Mouse (Mus musculus) adrenal gland, adult 2 months (tissue): ENCODE results near the gene Abcc12. TPM values are rescaled to one million over a fixed set of nuclear protein-coding genes. Genes with fewer than 3 reads are reported as not detected.

Experiments used
- DNase-seq: peaks from one replicate; pipeline ENCODE4 v3.0.0; 2021
- polyA plus RNA-seq: library from polyadenylated mRNA; depleted of rRNA; stranded (reverse); fragments of >200 nt; gene quantifications from 2 replicates; pipeline ENCODE4 v1.2.3, GENCODE M21; 2012
- total RNA-seq, 2 experiments: library from RNA; stranded (reverse); gene quantifications; 2 replicates each; pipeline ENCODE4 v1.2.3; 2021

Gene Abcc12
- total and polyA plus RNA-seq, 3 experiments: 0.04 TPM; not detected in 2

DNA sequence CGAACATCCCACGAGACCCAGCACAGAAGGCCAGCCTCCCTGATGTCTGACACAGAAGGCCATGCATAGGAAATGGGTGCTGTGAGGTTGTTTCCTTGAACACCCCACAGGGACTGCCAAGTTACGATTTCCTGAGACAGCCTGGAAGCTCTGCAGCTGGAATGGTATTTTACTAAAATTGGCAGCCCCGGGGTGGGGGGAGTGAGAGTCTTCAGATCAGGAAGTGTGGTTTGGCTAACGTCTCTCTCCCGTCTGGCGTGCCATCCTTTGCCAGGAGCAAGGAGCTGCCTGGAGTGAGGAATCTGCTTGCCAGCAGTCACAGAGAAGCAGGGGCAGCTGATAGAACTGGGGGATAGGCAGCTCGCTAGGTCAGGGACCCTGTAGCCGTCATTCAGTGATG is 2.4 kb downstream of the Abcc12 start:
- peak; percentile 42 for DNase-seq

- DNase-seq: no peak
These were observed 2.9 kb downstream of the Abcc12 start for GRCm38 (mm10) chr8:86577547-86577946.

DNA sequence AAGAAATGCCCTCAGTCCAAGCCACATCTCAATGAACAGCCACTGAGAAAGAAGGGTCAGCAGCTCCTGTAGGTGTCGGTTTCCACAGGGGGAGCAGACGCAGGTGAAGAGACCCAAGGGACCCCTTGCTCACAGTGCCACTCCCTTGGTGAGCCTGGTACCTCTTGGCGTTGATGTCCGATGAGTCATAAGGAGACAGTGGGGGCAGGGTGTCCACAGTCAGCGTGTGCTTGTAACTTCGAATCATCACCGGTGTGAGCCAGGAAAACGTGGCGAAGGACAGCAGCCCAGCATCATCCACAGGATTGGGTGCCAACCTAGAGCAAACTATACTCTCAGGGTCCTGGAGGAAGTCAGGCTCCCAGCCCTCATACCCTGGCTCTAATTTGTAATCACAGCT is 16.8 kb downstream of the Abcc12 start:
- DNase-seq: no peak

DNA sequence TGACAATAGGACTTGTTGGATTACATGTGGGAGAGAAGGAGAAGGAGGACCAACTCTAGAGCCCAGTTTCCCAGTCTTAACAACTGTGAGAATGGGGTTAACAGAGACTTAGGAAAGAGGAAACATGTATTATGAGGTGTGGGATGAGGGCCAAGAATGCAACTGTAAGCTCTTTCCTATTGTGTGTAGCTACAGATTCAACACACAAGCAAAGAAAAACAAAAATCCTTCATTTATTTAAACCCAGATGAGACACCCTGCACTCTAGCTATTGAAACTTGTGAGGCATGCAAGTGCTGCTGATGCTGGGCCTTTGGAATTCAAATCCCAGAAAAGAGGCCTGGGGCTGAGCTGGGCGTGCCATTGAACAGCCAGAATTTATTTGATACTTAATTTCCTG is 18.7 kb downstream of the Abcc12 start:
- no peak for DNase-seq

DNA sequence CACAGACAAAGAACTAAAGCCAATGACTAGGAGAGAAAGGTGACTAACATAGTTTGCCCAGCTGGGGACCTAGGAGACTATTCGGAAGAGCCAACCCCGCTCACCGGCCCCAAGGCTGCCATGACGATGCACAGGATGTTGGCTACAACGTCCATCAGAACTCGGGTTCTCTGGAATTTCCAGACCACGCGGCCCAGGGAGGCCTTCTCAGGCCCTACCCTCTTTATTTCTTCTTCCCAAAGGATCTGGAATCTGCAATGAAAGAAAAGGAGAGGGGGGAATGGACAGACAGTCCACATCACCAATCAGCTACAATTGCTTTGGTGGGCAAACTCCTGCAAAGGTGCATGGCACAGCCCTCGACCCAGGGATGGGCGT is 19.8 kb downstream of the Abcc12 start:
- DNase-seq: no peak

DNA sequence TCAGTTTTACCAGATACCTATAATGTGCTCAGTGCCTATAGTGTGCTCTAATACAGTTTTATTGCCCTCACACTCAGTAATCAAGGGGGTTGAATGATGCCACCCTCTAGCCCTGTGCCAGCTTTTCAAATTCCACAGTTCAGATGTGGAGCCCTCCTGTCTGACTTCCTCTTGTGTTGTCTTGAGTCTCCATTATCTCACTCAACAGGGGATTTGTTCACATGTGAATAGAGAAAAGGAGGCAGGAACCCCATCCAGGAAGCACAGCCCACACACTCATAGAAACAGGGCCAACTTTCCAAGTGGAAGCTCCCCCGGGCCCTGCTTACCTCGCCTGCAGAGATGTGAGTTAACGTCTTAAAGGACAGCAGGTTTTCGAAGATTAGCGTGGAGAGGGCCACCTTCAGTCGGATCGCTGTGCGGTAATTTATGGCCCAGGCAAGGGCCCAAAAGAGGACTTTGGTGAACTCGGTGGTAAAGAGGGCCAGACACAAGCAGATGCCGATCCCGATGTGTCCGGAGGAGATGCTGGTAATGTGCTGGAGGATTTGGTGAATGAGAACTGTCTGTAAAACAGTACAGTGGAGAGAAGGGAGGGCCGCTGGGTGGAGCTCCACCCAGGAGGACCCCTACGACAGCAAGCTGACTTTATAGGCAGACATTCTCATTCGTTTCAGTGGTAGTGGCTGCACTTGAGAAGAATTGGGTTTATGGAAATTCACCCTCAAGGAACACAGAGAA is 20.4 kb downstream of the Abcc12 start:
- DNase-seq: no peak

DNA sequence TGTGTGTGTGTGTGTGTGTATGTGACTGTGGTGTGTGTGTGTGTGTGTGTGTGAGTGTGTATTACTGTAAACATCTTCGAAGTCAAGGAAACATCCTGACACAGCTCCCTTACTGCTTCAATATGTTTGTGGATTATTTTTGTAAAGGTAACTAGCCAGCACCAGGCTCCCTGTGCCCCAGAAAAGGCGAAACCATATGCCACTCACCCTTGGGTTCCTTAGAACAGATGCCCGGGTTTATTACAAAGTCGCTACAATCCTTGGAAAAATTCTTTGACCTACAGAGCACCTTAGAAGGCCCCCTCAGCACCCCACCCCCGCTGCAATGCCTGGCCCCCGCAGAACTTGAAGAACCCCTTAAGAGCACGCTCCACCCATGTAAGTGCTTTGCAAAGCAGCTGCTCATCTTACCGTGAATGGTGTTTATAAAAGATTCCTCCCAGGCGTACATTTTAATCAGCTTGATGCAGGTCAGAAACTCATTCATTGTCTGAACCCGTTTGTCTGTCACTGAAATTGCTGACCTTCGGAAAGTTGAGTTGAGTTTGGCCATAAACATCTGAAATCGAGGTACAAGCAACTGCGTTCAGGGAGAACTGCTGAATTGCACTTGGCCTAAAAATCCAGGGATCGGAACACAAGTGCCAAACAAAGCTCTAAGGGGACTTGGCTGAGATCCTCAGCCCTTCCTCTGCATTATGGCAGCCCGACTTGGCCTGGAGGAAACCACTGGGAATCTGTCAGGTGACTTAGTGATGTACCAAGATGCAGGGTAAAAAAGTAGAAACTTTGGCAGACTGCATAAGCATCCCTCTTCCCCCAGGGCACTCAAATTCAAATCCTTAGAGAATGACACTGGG is 23.1 kb downstream of the Abcc12 start:
- no peak for DNase-seq

GRCm38 (mm10) chr8:86555564-86555963 is 24.9 kb downstream of the Abcc12 start:
- no peak for DNase-seq

- DNase-seq: peak; percentile 15
These were observed 26.1 kb downstream of the Abcc12 start for GRCm38 (mm10) chr8:86554220-86554891.

- no peak for DNase-seq
These were observed 30.0 kb downstream of the Abcc12 start for GRCm38 (mm10) chr8:86550516-86550915.

GRCm38 (mm10) chr8:86546001-86546400 is 34.5 kb downstream of the Abcc12 start:
- DNase-seq: no peak

- DNase-seq: no peak
These were observed 39.6 kb downstream of the Abcc12 start for GRCm38 (mm10) chr8:86540906-86541305.

DNA sequence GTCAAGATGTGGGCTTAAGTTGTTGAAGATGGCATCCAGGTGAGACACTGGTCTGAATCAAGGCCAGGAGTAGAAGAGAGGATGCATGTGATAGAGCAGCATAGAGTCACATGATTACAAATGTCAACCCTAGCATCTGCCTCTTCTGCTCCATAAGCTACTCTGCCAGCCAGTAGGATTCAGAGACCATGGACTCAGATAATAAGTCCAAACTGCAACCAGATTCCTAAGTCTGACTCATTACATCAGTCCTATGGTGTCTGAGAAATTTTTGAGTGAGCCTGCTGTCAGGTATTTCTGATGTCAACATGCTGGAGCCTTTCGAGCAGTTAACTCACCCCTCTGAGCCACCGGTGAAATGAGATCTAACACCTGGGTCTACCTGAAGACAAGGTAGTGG is 40.1 kb downstream of the Abcc12 start:
- no peak for DNase-seq

GRCm38 (mm10) chr8:86536663-86536987 is 43.9 kb downstream of the Abcc12 start:
- DNase-seq: no peak

DNA sequence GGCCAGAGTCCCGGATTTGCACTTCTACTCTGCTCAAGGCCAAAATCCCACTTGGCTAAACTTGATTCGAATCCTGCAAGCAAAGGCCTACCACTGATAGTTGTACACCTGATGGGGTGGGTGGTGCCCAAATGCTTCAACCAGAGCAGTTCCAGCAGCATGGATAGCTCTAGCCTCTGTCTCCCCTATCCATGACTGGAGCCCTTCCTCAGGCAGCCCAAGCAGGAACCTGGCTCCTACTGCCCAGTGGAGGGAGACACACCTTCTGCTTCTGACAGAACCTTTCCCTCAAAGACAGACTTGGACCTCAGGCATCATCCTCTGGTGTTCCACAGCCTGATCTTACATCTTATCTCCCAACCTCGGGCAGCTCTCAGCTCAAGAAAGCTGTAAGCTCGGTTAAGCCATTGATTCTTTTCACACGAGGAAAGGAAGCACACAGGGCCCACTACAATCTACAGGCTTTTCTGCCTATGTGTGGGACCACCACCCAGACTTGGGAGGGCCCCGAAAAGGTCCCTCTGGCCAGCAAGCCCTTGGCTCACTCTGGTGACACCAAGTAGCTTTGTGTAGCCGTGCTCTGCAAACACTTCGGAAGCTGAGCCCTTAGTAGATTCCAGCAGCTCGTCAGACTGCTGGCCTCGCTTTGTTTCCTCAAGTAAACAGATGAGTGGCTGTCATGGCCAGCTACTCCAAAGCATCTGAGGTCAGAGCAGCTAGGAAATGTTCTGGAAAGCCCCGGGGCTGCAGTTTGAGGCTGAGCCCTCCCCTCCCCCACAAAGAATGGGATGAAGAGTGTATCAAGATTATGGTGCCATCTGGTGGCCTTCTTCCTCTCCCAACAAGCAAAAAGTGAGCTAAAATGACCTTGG is 44.5 kb downstream of the Abcc12 start:
- DNase-seq: peak; percentile 72

DNA sequence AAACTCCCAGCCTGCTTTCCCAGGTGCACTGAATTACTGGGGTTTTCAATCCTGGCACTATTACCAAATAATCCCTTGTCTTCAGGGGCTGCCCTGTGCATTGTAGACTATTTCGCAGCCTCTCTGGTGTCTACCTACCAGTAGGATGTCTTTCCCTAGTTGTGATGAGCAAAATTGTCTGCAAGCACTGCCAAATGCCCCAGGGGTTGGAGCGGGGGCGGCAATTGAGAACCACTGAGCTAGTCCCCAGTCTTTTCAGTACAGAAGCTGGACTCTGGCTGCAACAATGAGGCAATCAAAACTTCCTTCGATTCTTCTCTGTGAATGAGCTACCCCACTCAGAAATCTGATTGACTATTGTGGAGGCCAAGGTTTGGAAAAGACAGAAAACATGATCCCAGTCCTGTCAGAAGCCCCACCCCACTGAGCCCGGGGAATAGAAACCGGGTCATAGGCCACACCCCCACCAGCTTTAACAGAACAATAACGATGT is 45.4 kb downstream of the Abcc12 start:
- DNase-seq: no peak

DNA sequence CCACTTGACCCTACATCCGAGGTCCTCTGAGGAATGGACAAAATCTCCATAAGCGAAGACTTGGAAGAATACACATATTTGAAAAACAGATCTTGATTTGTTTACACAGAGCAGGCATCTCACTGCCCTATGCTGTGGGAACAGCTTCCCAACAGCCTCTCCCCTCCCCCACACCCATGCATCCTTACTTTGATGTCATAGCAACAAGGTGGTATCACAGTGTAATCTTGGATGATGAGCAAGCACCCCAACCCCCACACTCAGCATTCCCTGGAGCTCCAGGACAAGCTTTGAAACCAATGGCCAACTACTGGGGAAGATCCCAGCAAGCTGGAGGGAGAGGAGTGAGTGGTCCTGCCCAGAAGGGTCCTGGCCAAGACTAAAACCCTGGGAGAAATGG is 50.8 kb downstream of the Abcc12 start:
- DNase-seq: no peak

GRCm38 (mm10) chr8:86527336-86528029 is 53.0 kb downstream of the Abcc12 start:
- DNase-seq: no peak

DNA sequence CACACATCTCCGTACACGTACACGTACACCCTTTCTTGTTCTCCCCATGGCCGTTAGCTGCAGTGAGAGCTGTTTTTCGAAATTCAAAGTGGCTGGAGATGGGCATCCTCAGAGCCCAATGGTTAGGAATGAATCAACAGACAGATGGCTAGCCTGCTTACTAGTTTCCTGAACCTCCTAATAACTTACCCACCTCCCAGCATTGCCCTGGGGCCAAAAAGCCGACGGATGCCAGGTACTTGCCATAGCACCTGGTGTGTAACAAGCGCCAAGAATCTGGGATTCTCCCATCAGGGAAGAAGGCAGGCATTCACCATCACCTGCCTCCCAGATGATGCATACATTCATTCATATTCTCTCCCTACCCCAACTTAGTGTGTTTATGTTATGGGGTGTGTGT is 53.7 kb downstream of the Abcc12 start:
- no peak for DNase-seq

DNA sequence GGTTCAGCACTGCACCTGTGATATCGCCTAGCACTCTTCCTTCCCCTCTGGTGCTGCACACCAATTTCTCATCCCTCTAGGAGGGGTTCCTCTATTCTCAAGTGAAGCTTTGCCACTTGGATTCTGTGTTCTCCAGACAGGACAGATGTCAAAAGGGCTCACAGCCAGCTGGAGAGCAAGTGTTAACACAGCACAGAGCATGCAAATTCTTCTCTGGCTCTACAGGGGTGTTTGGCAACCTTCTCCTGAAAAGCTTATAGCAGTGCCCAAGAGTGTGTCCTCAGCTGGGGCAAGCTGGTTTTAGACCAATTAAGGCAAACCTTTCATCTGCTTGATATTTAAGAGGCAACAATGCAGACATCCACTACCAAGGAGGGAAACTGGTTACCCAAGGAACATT is 66.3 kb downstream of the Abcc12 start:
- no peak for DNase-seq

DNA sequence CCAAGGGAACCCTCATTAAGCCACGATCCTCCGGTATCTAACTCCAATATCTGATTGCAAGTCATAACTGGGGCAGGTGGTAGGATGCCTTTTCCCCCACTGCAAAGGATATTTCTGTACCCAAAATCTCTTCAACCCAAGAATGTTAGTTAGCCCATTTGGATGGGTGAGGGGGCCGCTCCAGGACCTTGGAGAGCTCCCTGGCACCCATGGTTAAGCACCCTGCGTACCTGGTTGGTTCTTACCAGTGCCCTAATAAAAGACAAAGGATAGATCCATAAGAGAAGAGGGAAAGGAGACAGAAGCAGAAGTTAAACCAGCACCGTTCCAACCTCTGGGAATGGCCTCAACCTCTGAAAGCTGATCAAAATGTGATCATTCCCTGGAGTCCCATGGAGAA is 67.6 kb downstream of the Abcc12 start:
- no peak for DNase-seq
